Mouse (Mus musculus) skeletal muscle tissue, adult 2 months (tissue): ENCODE results near the gene Ttc6.

Source experiments
- DNase-seq: peaks from one replicate; pipeline ENCODE4 v3.0.0-alpha.2; 2012; ENCODE audit warnings: low read depth, low spot score

Ttc6 gene

GRCm38 (mm10) chr12:57662986-57663674, 99.2 kb downstream of the Ttc6 start:
- no peak for DNase-seq

- no peak for DNase-seq
Observed at GRCm38 (mm10) chr12:57672414-57672813, 108.5 kb downstream of the Ttc6 start.

- no peak for DNase-seq
Observed at GRCm38 (mm10) chr12:57684967-57685423, 121.1 kb downstream of the Ttc6 start.

- no peak for DNase-seq
Observed at GRCm38 (mm10) chr12:57709966-57710365, 146.1 kb downstream of the Ttc6 start.

GRCm38 (mm10) chr12:57764720-57765119, 200.8 kb downstream of the Ttc6 start:
- no peak for DNase-seq

- no peak for DNase-seq
Observed at GRCm38 (mm10) chr12:57776290-57776997, 212.5 kb downstream of the Ttc6 start.

GRCm38 (mm10) chr12:57781926-57782325, 218.0 kb downstream of the Ttc6 start:
- DNase-seq = no peak

- DNase-seq = no peak
Observed at GRCm38 (mm10) chr12:57787471-57787870, 223.6 kb downstream of the Ttc6 start.
